Mouse (Mus musculus): Measurements from ENCODE around the gene Defb43.

Defb43 gene

DNA sequence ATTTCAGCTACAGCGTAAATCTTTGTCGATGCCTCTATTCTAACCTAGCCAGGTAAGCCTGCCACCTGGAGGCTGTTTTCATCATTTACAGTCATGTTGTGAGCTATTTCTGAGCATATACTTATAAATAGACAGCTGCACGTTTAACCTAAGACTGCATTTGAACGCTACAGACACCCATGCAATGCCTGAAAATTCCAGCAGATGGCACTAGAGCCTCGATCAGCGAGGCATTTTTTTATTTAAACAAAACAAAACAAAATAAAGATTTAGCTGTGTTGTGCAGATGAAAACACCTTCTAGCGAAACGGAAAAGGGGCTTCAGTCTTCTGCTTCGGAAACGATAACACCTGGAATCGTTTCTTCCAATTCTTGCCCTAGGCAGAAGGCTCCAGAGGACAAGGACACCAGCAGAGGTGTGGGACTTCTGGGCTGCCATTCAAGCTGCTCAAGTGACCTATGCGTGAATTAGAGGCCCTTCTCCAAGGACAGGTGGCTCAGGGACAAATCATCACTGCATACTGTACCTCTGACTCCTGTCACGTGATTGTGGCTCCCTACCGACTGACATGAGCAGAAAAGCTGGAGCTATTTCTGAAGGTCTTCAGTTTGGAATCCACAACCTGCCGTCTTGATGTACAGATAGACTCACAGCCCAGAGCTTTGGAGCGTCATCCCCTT is 55.2 kb downstream of the Defb43 start:
- peak; percentile 81 to 82 for DNase-seq (ENCODE audit: low spot score in 2 of 2)
